Mouse (Mus musculus): Measurements from ENCODE around the gene Mfsd6. TPM values are rescaled to one million over a fixed set of nuclear protein-coding genes. Genes with fewer than 3 reads are reported as not detected.

The Mfsd6 gene
- polyA plus RNA-seq, 1 experiment from 2014 or later, result 17.1 TPM

DNA sequence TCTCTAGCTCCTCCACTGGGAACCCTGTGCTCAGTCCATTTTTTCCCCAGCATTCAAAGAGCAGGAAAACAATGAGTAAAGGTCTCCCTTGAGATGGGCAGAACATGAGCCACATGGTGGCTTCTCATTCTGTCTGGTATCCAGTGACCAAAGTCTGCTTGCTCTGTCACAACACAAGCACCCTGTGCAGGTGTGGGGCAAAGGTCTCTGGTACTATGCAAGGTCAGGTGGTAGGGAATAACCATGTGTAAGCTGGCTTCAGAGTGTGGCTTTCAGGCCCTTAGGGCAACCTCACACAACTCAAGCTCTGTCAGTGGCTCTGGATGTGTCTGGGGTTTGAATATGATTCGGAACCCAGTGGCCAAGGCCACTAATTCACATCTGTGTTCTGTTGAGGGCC, 22.7 kb upstream of the Mfsd6 start:
- no peak overlapping the region for H3K4me2 ChIP-seq (ENCODE audit: low read depth, low read length)
- H3K9me3 ChIP-seq (ENCODE audit: control insufficient read depth, low read length), result no peaks in the 10 kb centered on the region
- no peak overlapping the region for H3K9ac ChIP-seq (replicated peaks; ENCODE audit: low read depth, low read length)
- H3K27ac ChIP-seq (ENCODE audit: low read depth, low read length), result no peak overlapping the region
- H3K36me3 ChIP-seq (ENCODE audit: control insufficient read depth, insufficient read depth, low read length), result no peaks in the 10 kb centered on the region
- H3K4me3 ChIP-seq (ENCODE audit: low read depth, low read length), result no peak overlapping the region
- no peaks in the 10 kb centered on the region for H3K27me3 ChIP-seq (ENCODE audit: control insufficient read depth, insufficient read depth, low read length)
- H3K4me1 ChIP-seq (ENCODE audit: control insufficient read depth, insufficient read depth, low read length), result no peaks in the 10 kb centered on the region
- WGBS, result 84% methylated on average over 1 of the region's 1 CpGs
- ATAC-seq (ENCODE audit: low read depth), result no peak

DNA sequence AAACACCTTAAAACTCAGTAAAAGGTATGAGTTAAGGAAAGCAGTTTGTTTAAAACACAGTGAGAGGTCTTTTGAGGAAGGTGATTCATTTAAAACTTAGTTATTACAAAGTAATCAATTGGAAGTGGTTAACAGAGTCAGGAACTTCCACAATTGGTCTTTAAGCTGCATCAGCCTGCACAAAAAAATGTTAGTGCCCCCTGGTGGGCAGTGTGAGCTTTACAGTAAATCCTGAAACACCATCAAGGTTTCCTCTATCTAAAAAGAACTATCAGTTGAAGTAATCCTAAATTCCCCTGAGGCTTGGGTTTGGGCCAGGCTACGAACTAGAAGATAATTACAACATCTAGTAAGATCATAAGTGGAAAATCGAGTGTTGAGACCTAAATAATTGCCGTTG, 21.0 kb upstream of the Mfsd6 start:
- Histone ChIP-seq H3K27me3 (ENCODE audit: control insufficient read depth, insufficient read depth, low read length) (no peaks in the 10 kb centered on the region), H3K4me2 (ENCODE audit: low read depth, low read length) (no peak overlapping the region), H3K4me1 (ENCODE audit: control insufficient read depth, insufficient read depth, low read length) (no peaks in the 10 kb centered on the region), H3K9me3 (ENCODE audit: control insufficient read depth, low read length) (no peaks in the 10 kb centered on the region), H3K9ac (replicated peaks; ENCODE audit: low read depth, low read length) (no peak overlapping the region), H3K4me3 (ENCODE audit: low read depth, low read length) (no peak overlapping the region), H3K36me3 (ENCODE audit: control insufficient read depth, insufficient read depth, low read length) (no peaks in the 10 kb centered on the region), H3K27ac (ENCODE audit: low read depth, low read length) (no peak overlapping the region)
- 30% methylated on average over 3 of the region's 3 CpGs for WGBS
- peak; percentile 73 for ATAC-seq (ENCODE audit: low read depth)

DNA sequence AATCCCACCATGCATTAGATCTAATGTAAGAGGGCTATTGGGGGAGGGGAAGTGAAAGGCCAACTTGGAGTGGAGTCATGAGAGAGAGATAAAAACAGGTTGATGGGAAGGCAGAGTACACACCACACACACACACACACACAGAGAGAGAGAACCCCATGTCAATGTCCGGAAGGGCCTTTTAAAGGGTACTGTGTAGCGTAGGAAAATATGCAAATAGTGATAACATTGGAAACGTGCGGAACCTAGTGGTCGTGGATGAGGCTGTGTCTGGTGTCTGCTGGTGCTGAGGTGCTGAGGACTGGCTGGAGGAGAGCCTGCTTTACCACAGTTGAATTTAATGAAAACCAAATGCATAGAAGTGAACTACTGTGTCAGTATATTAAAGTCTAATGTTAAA, 15.3 kb upstream of the Mfsd6 start:
- Histone ChIP-seq H3K9me3 (ENCODE audit: control insufficient read depth, low read length) (no peaks in the 10 kb centered on the region), H3K4me1 (ENCODE audit: control insufficient read depth, insufficient read depth, low read length) (no peaks in the 10 kb centered on the region), H3K4me2 (ENCODE audit: low read depth, low read length) (no peak overlapping the region), H3K4me3 (ENCODE audit: low read depth, low read length) (no peak overlapping the region), H3K36me3 (ENCODE audit: control insufficient read depth, insufficient read depth, low read length) (no peaks in the 10 kb centered on the region), H3K27me3 (ENCODE audit: control insufficient read depth, insufficient read depth, low read length) (no peaks in the 10 kb centered on the region), H3K9ac (replicated peaks; ENCODE audit: low read depth, low read length) (no peak overlapping the region), H3K27ac (ENCODE audit: low read depth, low read length) (no peak overlapping the region)
- 88% methylated on average over 5 of the region's 5 CpGs for WGBS
- ATAC-seq (ENCODE audit: low read depth), result no peak

DNA sequence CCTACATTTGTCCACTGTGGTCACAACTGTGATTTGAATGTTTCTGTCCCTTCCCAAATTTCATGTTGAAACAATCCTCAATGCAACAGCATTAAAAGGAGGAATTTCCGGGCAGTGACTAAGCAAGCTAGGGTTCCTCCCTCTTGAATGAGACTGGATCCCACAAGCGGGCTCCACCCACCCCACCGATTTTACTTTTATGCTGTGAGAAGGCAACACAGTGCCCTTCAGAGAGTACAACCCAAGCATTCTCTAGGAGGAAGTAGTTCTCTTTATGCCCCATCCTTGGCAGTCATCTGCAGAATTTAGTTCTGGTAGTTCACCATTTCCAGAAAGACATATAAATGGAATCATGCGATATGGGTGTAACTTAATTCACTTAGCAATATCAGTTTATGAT, 6.9 kb upstream of the Mfsd6 start:
- 75% methylated on average over 4 of the region's 4 CpGs for WGBS
- H3K36me3 ChIP-seq (ENCODE audit: control insufficient read depth, insufficient read depth, low read length), result no peaks in the 10 kb centered on the region
- no peak overlapping the region for H3K4me3 ChIP-seq (ENCODE audit: low read depth, low read length)
- H3K9me3 ChIP-seq (ENCODE audit: control insufficient read depth, low read length), result no peaks in the 10 kb centered on the region
- H3K27me3 ChIP-seq (ENCODE audit: control insufficient read depth, insufficient read depth, low read length), result no peaks in the 10 kb centered on the region
- no peak overlapping the region for H3K27ac ChIP-seq (ENCODE audit: low read depth, low read length)
- no peaks in the 10 kb centered on the region for H3K4me1 ChIP-seq (ENCODE audit: control insufficient read depth, insufficient read depth, low read length)
- H3K4me2 ChIP-seq (ENCODE audit: low read depth, low read length), result no peak overlapping the region
- no peak for ATAC-seq (ENCODE audit: low read depth)
- no peak overlapping the region for H3K9ac ChIP-seq (replicated peaks; ENCODE audit: low read depth, low read length)

DNA sequence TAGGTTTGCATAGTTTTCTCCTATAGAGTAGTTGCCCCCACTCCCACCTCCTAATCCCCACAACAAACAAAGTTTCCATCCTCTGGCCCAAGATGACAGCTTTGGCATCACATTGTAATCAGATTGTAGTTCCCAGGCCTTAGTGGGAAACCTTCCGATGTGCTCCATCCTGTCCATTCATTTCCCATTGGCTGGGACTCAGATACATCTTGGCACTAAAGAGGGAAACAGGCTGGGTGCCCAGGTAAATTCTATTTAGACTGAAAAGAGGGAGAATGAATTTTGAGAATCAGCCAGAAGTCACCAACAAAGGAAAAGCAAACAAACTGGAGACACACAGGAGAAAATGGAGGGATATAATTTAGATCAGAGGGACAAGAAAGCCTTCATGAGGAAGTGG, 3.0 kb upstream of the Mfsd6 start:
- Histone ChIP-seq H3K36me3 (ENCODE audit: control insufficient read depth, insufficient read depth, low read length) (no peaks in the 10 kb centered on the region), H3K4me3 (ENCODE audit: low read depth, low read length) (no peak overlapping the region), H3K4me1 (ENCODE audit: control insufficient read depth, insufficient read depth, low read length) (no peaks in the 10 kb centered on the region), H3K9ac (replicated peaks; ENCODE audit: low read depth, low read length) (no peak overlapping the region), H3K27me3 (ENCODE audit: control insufficient read depth, insufficient read depth, low read length) (no peaks in the 10 kb centered on the region), H3K4me2 (ENCODE audit: low read depth, low read length) (no peak overlapping the region), H3K9me3 (ENCODE audit: control insufficient read depth, low read length) (no peaks in the 10 kb centered on the region), H3K27ac (ENCODE audit: low read depth, low read length) (no peak overlapping the region)
- ATAC-seq (ENCODE audit: low read depth), result no peak
- WGBS, result 82% methylated on average over 1 of the region's 1 CpGs

DNA sequence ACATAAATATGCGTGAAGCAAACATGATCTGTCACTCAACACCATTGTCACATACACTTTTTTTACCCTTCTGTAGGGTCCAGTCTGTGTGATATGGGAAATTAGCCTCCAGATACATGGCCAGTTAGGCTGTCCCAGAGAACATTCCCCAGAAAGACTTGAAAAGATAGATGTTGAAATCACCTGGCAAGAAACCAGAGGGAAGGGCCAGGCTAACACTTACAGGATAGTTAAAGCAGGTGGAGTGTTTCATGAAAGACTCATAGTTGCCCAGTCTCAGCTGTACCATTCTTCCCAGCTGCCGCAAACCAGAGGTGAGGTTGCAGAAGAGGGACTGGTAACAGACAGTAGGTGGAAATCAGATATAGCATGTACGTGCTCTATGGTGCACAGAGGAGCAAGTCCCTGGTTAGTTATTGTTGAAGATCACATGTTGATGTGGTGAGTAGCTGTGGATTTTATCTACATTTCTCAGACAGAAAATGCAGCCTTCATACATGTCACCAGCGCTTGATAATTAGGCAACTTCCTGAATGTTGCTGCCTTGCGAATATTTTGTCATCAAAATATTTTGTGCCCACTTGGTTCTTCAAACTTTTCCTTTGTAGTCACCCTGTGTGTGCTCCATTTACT, 1.7 kb upstream of the Mfsd6 start:
- Histone ChIP-seq H3K27ac (ENCODE audit: low read depth, low read length) (no peak overlapping the region), H3K27me3 (ENCODE audit: control insufficient read depth, insufficient read depth, low read length) (no peaks in the 10 kb centered on the region), H3K9me3 (ENCODE audit: control insufficient read depth, low read length) (no peaks in the 10 kb centered on the region), H3K36me3 (ENCODE audit: control insufficient read depth, insufficient read depth, low read length) (no peaks in the 10 kb centered on the region), H3K4me1 (ENCODE audit: control insufficient read depth, insufficient read depth, low read length) (no peaks in the 10 kb centered on the region), H3K4me3 (ENCODE audit: low read depth, low read length) (no peak overlapping the region), H3K9ac (replicated peaks; ENCODE audit: low read depth, low read length) (no peak overlapping the region), H3K4me2 (ENCODE audit: low read depth, low read length) (no peak overlapping the region)
- no peak for ATAC-seq (ENCODE audit: low read depth)
- 95% methylated on average over 5 of the region's 5 CpGs for WGBS

DNA sequence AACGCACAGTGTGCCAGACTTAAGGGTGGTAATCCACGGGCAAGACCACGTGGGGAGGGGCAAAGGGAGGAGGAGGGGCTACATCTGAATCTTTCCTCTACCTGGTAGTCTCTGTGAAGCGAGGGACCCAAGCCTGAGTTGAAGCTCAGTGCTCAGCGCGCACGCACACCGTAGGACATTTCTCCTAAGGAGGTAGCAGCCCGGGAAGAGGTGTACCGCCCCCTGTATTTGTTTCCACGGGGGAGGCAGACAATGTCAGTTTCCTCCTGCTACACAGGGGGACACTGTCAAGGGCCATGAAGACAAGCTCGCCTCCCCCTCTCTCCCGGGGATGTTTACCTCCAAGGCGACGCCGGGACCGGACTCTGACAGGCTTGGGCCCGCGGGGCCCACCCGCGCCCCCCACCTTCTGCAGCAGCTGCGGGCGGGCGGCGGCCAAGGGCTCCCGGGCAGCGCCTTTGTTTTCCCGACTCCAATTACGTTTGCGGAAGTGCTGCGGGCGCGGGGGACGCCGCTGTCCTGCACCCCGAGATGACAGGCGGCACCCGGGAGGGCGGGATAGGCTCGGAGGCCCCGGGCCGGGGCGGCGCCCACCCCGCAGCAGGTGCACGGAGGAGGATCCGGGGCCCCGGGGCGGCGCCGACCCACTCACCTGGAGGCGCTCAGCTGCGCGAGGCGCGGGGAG, 749 bp downstream of the Mfsd6 start:
- Histone ChIP-seq H3K4me3 (ENCODE audit: low read depth, low read length) (peak overlapping the region; percentile 90), H3K9ac (replicated peaks; ENCODE audit: low read depth, low read length) (peak overlapping the region; percentile 97), H3K36me3 (ENCODE audit: control insufficient read depth, insufficient read depth, low read length) (no peaks in the 10 kb centered on the region), H3K27me3 (ENCODE audit: control insufficient read depth, insufficient read depth, low read length) (no peaks in the 10 kb centered on the region), H3K9me3 (ENCODE audit: control insufficient read depth, low read length) (no peaks in the 10 kb centered on the region), H3K4me1 (ENCODE audit: control insufficient read depth, insufficient read depth, low read length) (no peaks in the 10 kb centered on the region), H3K27ac (ENCODE audit: low read depth, low read length) (peak overlapping the region; percentile 95), H3K4me2 (ENCODE audit: low read depth, low read length) (peak overlapping the region; percentile 80)
- under 1% methylated on average over 49 of the region's 56 CpGs for WGBS
- peak; percentile 86 for ATAC-seq (ENCODE audit: low read depth)

DNA sequence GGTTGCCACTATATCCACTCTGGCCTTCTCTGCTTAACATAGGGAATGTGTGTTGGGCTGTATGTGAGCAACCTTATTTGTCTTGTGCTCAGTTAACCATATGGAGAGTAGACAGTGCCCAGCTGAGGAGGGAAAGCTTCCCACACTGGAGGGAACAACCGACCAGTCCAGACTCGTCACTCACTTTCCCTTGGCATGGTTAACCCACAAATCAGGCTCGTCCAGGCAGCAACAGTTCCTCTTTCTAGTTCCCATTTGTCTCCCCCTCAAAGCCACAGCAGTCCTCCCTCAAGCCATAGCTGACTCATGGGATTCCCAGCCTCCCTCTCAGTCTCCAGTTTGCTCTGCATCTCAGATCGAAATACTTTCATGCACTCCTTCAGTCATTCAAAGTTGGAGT, 4.7 kb downstream of the Mfsd6 start:
- 52% methylated on average over 4 of the region's 4 CpGs for WGBS
- Histone ChIP-seq H3K4me3 (ENCODE audit: low read depth, low read length) (no peak overlapping the region), H3K9me3 (ENCODE audit: control insufficient read depth, low read length) (no peaks in the 10 kb centered on the region), H3K36me3 (ENCODE audit: control insufficient read depth, insufficient read depth, low read length) (no peaks in the 10 kb centered on the region), H3K4me2 (ENCODE audit: low read depth, low read length) (no peak overlapping the region), H3K4me1 (ENCODE audit: control insufficient read depth, insufficient read depth, low read length) (no peaks in the 10 kb centered on the region), H3K9ac (replicated peaks; ENCODE audit: low read depth, low read length) (no peak overlapping the region), H3K27me3 (ENCODE audit: control insufficient read depth, insufficient read depth, low read length) (no peaks in the 10 kb centered on the region), H3K27ac (ENCODE audit: low read depth, low read length) (no peak overlapping the region)
- ATAC-seq (ENCODE audit: low read depth), result no peak

DNA sequence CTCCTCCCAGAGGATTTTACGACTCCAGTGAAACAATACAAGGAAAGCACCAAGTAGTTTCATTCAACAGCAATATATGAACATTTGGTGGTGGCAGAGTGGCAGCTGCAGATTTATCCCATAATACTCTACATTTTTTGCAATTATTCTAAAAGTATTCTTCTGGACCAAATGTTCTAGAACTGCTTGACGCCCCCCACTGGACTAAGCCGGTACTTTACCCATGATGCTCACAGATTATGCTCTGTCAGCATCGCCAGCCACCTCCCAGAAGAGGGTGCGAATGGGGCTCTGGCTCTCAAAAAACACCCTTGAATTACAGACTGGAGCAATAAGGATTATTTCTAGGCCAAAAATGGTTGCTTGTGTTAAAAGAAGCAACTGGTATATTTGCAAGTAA, 8.2 kb downstream of the Mfsd6 start:
- 57% methylated on average over 5 of the region's 5 CpGs for WGBS
- H3K4me1 ChIP-seq (ENCODE audit: control insufficient read depth, insufficient read depth, low read length), result no peaks in the 10 kb centered on the region
- no peak overlapping the region for H3K4me2 ChIP-seq (ENCODE audit: low read depth, low read length)
- H3K9me3 ChIP-seq (ENCODE audit: control insufficient read depth, low read length), result no peaks in the 10 kb centered on the region
- no peak overlapping the region for H3K4me3 ChIP-seq (ENCODE audit: low read depth, low read length)
- H3K36me3 ChIP-seq (ENCODE audit: control insufficient read depth, insufficient read depth, low read length), result no peaks in the 10 kb centered on the region
- no peak overlapping the region for H3K27ac ChIP-seq (ENCODE audit: low read depth, low read length)
- ATAC-seq (ENCODE audit: low read depth), result no peak
- no peak overlapping the region for H3K9ac ChIP-seq (replicated peaks; ENCODE audit: low read depth, low read length)
- no peaks in the 10 kb centered on the region for H3K27me3 ChIP-seq (ENCODE audit: control insufficient read depth, insufficient read depth, low read length)

Data from neural tube, embryonic 14.5 days (tissue).